Mouse (Mus musculus): Measurements from ENCODE around the gene Igf2bp2.

- TF ChIP-seq POLR2A (IDR thresholded peaks at IDR 0.05; ENCODE audit: extremely low read depth, insufficient read depth, low read length) = no peak
- TF ChIP-seq CTCF (IDR thresholded peaks at IDR 0.05; ENCODE audit: low read depth, low read length) = no peak
Observed at GRCm38 (mm10) chr16:22151706-22152315, 11.3 kb downstream of the Igf2bp2 start.
